Mouse (Mus musculus) CH12.LX (cell line): ENCODE data around the gene Col5a3.

Experiments used
- CHD1 ChIP-seq: IDR thresholded peaks from 2 replicates; pipeline ENCODE4 v1.6.1; 2012; ENCODE audit warnings: low read depth, low read length, improper control_type of control experiment, inconsistent platforms
- CHD2 ChIP-seq: IDR thresholded peaks from 2 replicates; pipeline ENCODE4 v1.6.1; 2011; ENCODE audit warnings: low read length, improper control_type of control experiment
- CTCF ChIP-seq, 2 experiments: IDR thresholded peaks in 1 of 2; conservative IDR thresholded peaks in 1 of 2; 2 replicates each; pipeline ENCODE4 v1.5.1; 2011 to 2012; ENCODE audit warnings: low read depth in 2 of 2, low read length in 2 of 2, improper control_type of control experiment in 1 of 2, inconsistent platforms in 1 of 2, mild to moderate bottlenecking in 1 of 2, moderate library complexity in 1 of 2
- EP300 ChIP-seq: IDR thresholded peaks from 2 replicates; pipeline ENCODE4 v1.6.1; 2011; ENCODE audit warnings: low read length, improper control_type of control experiment
- MAFK ChIP-seq: IDR thresholded peaks from 2 replicates; pipeline ENCODE4 v1.6.1; 2011; ENCODE audit warnings: low read length, improper control_type of control experiment; ENCODE audit not compliant: insufficient replicate concordance
- MAX ChIP-seq: IDR thresholded peaks from 2 replicates; pipeline ENCODE4 v1.6.1; 2011; ENCODE audit warnings: low read length, improper control_type of control experiment
- NRF1 ChIP-seq: IDR thresholded peaks from 2 replicates; pipeline ENCODE4 v1.6.1; 2014; ENCODE audit warnings: low read depth, mild to moderate bottlenecking, inconsistent platforms, low read length, improper control_type of control experiment, moderate library complexity
- POLR2A ChIP-seq: IDR thresholded peaks from 2 replicates; pipeline ENCODE4 v1.6.1; 2011; ENCODE audit warnings: low read depth, mild to moderate bottlenecking, improper control_type of control experiment, low read length
- RCOR1 ChIP-seq: conservative IDR thresholded peaks from 2 replicates; pipeline ENCODE4 v1.6.1; 2012; ENCODE audit warnings: low read depth, mild to moderate bottlenecking, inconsistent platforms, low read length, improper control_type of control experiment
- TBP ChIP-seq: conservative IDR thresholded peaks from 2 replicates; pipeline ENCODE4 v1.6.1; 2011; ENCODE audit warnings: low read depth, low read length, improper control_type of control experiment
- TCF12 ChIP-seq: IDR thresholded peaks from 2 replicates; pipeline ENCODE4 v1.6.1; 2014; ENCODE audit warnings: low read depth, mild to moderate bottlenecking, inconsistent platforms, low read length, improper control_type of control experiment
- USF1 ChIP-seq: IDR thresholded peaks from 2 replicates; pipeline ENCODE4 v1.6.1; 2014; ENCODE audit warnings: low read depth, mild to moderate bottlenecking, inconsistent platforms, low read length, improper control_type of control experiment
- ZNF384 ChIP-seq: IDR thresholded peaks from 2 replicates; pipeline ENCODE4 v1.6.1; 2012; ENCODE audit warnings: low read depth, low read length, improper control_type of control experiment, inconsistent platforms

GRCm38 (mm10) chr9:20818236-20818635, 3.4 kb upstream of the Col5a3 start, which contains the start of gene Rdh8:
- no peak for TF ChIP-seq CHD2
- TF ChIP-seq TBP, result no peak
- no peak for TF ChIP-seq NRF1
- no peak for TF ChIP-seq POLR2A
- TF ChIP-seq CTCF (conservative IDR thresholded peaks at IDR 0.05 in 1 of 2, IDR thresholded peaks at IDR 0.05 in 1 of 2; ENCODE audit: low read depth in 2 of 2, low read length in 2 of 2), result no peak
- TF ChIP-seq EP300, result no peak
- no peak for TF ChIP-seq ZNF384
- no peak for TF ChIP-seq MAX
- no peak for TF ChIP-seq TCF12
- TF ChIP-seq USF1, result no peak
- TF ChIP-seq RCOR1, result no peak
- no peak for TF ChIP-seq MAFK
- no peak for TF ChIP-seq CHD1
